Mouse (Mus musculus) ES-Bruce4 (cell line): ENCODE data around the gene Helt. TPM values are rescaled to one million over a fixed set of nuclear protein-coding genes. Genes with fewer than 3 reads are reported as not detected.

Source experiments
- H3K27ac ChIP-seq: 2 replicates; pipeline ENCODE4 v1.5.1; 2012; ENCODE audit warnings: low read length, inconsistent platforms; ENCODE audit not compliant: insufficient read depth
- H3K27me3 ChIP-seq: 2 replicates; pipeline ENCODE4 v1.6.1; 2012; ENCODE audit warnings: mild to moderate bottlenecking, low read length, inconsistent platforms; ENCODE audit not compliant: control insufficient read depth, poor library complexity, insufficient read depth, severe bottlenecking
- H3K36me3 ChIP-seq: 2 replicates; pipeline ENCODE4 v1.6.1; 2012; ENCODE audit warnings: inconsistent platforms, mild to moderate bottlenecking, low read length, moderate library complexity; ENCODE audit not compliant: control insufficient read depth, poor library complexity, insufficient read depth, severe bottlenecking
- H3K4me1 ChIP-seq: one replicate; pipeline ENCODE4 v1.8.1; 2011; ENCODE audit warnings: low read length; ENCODE audit not compliant: control insufficient read depth, insufficient read depth
- H3K4me3 ChIP-seq: 2 replicates; pipeline ENCODE4 v1.5.1; 2011; ENCODE audit warnings: low read depth, mild to moderate bottlenecking, low read length
- H3K9ac ChIP-seq: 2 replicates; pipeline ENCODE4 v1.6.1; 2012; ENCODE audit warnings: low read depth, mild to moderate bottlenecking, inconsistent platforms; ENCODE audit not compliant: poor library complexity, severe bottlenecking
- H3K9me3 ChIP-seq: replicated peaks from 2 replicates; pipeline ENCODE4 v1.6.1; 2012; ENCODE audit warnings: mild to moderate bottlenecking, low read length, inconsistent platforms; ENCODE audit not compliant: control insufficient read depth, poor library complexity, insufficient read depth, severe bottlenecking
- CTCF ChIP-seq: IDR thresholded peaks from one replicate; pipeline ENCODE4 v1.8.1; 2011; ENCODE audit warnings: low read depth, low read length
- EP300 ChIP-seq: IDR thresholded peaks from 2 replicates; pipeline ENCODE4 v1.6.1; 2011; ENCODE audit warnings: low read depth, low read length; ENCODE audit not compliant: insufficient read depth
- POLR2A ChIP-seq: IDR thresholded peaks from one replicate; pipeline ENCODE4 v1.8.1; 2011; ENCODE audit warnings: low read length; ENCODE audit not compliant: insufficient read depth
- polyA plus RNA-seq: library from polyadenylated mRNA; stranded (reverse); fragments of >200 nt; gene quantifications from 2 replicates; pipeline ENCODE4 v1.2.4, GENCODE M21; 2011; ENCODE audit warnings: low read depth; ENCODE audit not compliant: missing spikeins, insufficient read depth, insufficient read length

Helt gene
- polyA plus RNA-seq, 1 experiment, result not detected

DNA sequence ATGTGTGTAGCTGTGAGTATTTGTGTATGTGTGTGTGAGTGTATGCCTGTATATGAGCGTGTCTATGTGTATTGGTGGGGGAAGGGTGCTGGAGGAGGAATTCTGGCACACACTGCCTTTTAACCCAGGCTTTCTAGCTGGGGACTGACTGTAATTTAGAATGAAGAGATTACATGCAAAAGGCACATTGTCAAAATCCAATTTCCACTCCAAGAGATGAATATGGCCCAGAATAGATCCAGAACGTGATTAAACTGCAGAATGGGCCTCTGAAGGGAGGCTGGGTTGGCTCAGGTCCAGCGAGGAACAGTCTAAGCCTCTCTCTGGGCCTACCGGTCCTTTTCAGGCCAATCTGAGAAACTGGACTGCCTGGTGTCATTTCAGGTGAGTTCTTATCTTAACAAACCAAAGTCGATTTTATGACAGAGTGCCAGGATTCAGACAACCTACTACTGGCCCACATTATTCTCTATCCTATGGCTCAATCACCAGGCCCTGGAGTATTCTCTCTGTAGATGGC is 29.3 kb upstream of the Helt start:
- Histone ChIP-seq H3K36me3 (no peaks in the 10 kb centered on the region), H3K27ac (no peak overlapping the region), H3K9ac (no peak overlapping the region), H3K4me3 (no peak overlapping the region), H3K9me3 (no peaks in the 10 kb centered on the region), H3K4me1 (no peaks in the 10 kb centered on the region), H3K27me3 (no peaks in the 10 kb centered on the region)
- TF ChIP-seq POLR2A, result no peak
- no peak for TF ChIP-seq EP300
- no peak for TF ChIP-seq CTCF

DNA sequence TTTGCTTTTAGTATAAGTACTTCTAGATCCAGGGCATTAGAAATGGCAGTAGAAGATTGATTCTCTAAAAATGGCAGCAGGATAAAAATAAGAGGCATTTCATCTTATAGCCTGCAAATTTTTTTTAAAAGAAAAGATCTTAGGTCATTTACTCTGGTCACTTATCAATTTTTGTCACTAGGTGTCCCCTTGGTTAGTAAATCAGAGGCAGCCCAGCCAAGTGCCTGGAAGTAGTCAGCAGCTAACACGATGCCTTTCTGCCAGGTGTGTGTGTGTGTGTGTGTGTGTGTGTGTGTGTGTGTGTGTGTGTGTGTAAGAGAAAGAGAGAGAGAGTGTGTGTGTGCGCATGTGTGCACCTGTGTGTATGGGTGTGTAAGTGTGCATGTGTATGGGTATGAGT is 28.4 kb upstream of the Helt start:
- no peaks in the 10 kb centered on the region for H3K27me3 ChIP-seq

DNA sequence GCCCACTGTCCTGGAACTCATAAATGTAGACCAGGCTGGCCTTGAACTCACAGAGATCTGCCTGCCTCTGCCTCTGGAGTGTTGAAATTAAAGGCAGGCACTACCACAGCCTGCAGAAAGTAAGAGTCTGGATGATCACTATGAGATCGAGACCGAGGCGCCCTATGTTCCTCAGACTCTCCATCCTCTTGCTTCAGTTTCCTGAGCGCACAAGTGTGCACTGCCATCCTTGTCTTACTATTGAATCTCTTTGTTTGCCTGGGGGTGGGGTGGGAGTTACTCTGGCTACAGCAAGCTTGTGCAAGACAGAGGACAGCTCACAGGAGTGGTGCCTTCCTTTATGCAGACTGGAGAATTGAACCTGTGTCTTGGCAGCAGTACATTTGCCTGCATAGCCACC is 27.9 kb upstream of the Helt start:
- Histone ChIP-seq H3K36me3 (no peaks in the 10 kb centered on the region), H3K27me3 (no peaks in the 10 kb centered on the region), H3K9ac (no peak overlapping the region), H3K4me3 (no peak overlapping the region), H3K27ac (no peak overlapping the region), H3K9me3 (no peaks in the 10 kb centered on the region), H3K4me1 (no peaks in the 10 kb centered on the region)
- TF ChIP-seq CTCF (no peak), POLR2A (no peak), EP300 (no peak)

More for the DNA sequence above, 28.4 kb upstream of the Helt start:
- H3K27ac ChIP-seq, result no peak overlapping the region
- H3K4me1 ChIP-seq, result no peaks in the 10 kb centered on the region
- H3K4me3 ChIP-seq, result no peak overlapping the region
- no peak overlapping the region for H3K9ac ChIP-seq
- TF ChIP-seq POLR2A, result no peak
- TF ChIP-seq CTCF, result no peak
- TF ChIP-seq EP300, result no peak
- H3K9me3 ChIP-seq, result no peaks in the 10 kb centered on the region
- no peaks in the 10 kb centered on the region for H3K36me3 ChIP-seq

DNA sequence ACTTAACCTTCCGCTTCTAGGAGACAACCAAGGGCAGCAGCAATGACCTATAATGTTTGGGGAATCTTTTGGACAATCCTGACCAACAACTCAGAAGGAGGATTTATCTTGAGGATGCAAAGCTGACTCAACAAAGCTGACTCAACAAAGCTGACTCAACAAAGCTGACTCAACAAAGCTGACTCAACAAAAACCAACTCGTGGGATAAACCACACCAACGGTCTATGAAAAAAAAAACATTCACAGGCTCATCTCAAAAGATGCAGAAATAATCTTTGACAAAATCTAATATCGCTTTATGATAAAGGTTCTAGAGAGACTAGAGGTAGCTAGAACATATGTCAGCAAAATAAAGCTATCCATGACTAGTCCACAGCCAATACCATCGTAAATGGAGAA is 24.3 kb upstream of the Helt start:
- Histone ChIP-seq H3K36me3 (no peaks in the 10 kb centered on the region), H3K4me3 (no peak overlapping the region), H3K4me1 (no peaks in the 10 kb centered on the region), H3K27ac (no peak overlapping the region), H3K9ac (no peak overlapping the region), H3K9me3 (no peaks in the 10 kb centered on the region), H3K27me3 (no peaks in the 10 kb centered on the region; the same call in 1 of the 2 replicates)
- no peak for TF ChIP-seq POLR2A
- no peak for TF ChIP-seq EP300
- no peak for TF ChIP-seq CTCF

DNA sequence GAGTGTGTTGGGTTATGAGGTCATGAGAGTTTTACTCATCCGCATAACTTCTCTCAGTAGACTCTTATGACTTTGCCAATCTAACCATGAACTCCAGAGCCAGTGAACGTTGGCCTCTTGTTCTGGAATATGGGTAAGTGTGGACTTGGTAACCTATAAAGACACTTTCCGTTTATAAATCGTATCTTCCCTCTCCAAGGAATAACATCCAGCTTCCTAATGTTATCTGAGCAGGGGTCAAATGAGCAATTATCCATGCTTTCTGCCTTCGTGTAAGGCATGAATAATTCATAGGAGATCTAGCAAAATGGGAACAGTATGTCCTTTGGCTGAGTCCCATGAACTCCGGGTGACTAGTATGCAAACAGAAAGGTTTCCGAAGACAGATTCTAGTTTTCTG is 22.7 kb upstream of the Helt start:
- H3K9ac ChIP-seq, result no peak overlapping the region
- no peaks in the 10 kb centered on the region for H3K36me3 ChIP-seq
- no peaks in the 10 kb centered on the region for H3K4me1 ChIP-seq
- H3K4me3 ChIP-seq, result no peak overlapping the region
- no peak for TF ChIP-seq POLR2A
- TF ChIP-seq CTCF, result no peak
- no peak for TF ChIP-seq EP300
- H3K27ac ChIP-seq, result no peak overlapping the region
- H3K27me3 ChIP-seq, result no peaks in the 10 kb centered on the region; the same call in 1 of the 2 replicates
- no peaks in the 10 kb centered on the region for H3K9me3 ChIP-seq

DNA sequence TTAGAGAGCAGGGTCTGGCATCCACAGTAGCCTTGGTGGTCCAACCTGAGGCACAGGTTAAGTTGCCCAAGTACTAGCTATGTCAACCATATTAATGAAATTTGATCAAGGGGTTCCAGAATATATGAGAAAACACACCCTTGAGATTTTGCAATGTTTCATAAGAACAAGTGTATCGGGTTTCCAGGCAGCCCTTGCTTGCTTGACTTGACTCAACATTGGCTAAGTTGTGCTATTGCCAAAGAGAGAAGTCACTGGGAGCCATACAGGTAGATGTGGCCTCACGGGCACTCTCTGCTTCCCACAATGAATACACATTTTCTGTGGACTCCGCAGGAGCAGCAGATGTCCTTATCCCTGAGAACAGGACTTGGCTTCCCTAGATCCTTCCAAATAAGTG is 19.3 kb upstream of the Helt start:
- Histone ChIP-seq H3K9ac (no peak overlapping the region), H3K9me3 (no peaks in the 10 kb centered on the region), H3K4me3 (no peak overlapping the region), H3K36me3 (no peaks in the 10 kb centered on the region), H3K27me3 (no peaks in the 10 kb centered on the region; the same call in 1 of the 2 replicates), H3K27ac (no peak overlapping the region), H3K4me1 (no peaks in the 10 kb centered on the region)
- TF ChIP-seq CTCF, result no peak
